Mouse (Mus musculus) liver, embryonic 15.5 days (tissue): ENCODE measurements around the gene Pla1a. TPM values are rescaled to one million over a fixed set of nuclear protein-coding genes. Genes with fewer than 3 reads are reported as not detected.
"Not testable (repeated sequence)": the region's sequence is repeated elsewhere in the genome, so short reads cannot be mapped to it uniquely, and the experiment has no call there.

ENCODE experiments used
- ATAC-seq: fragments of 200-750 bp; cut with Nextera tagmentation; 2 replicates; pipeline ENCODE4 v1.8.0; 2017; ENCODE audit warnings: moderate number of reproducible peaks, mild to moderate bottlenecking, moderate library complexity; ENCODE audit not compliant: insufficient read depth
- H3K27ac ChIP-seq: fragments of 300-500 bp; sonication (generic); replicated peaks from 2 replicates; pipeline ENCODE4 v1.5.1; 2015; ENCODE audit warnings: mild to moderate bottlenecking, inconsistent platforms
- H3K27me3 ChIP-seq: fragments of 300-500 bp; sonication (generic); 2 replicates; pipeline ENCODE4 v1.6.1; 2015; ENCODE audit warnings: mild to moderate bottlenecking, inconsistent platforms
- H3K36me3 ChIP-seq: fragments of 300-500 bp; sonication (generic); replicated peaks from 2 replicates; pipeline ENCODE4 v1.6.1; 2015; ENCODE audit warnings: moderate library complexity, mild to moderate bottlenecking, inconsistent platforms
- H3K4me1 ChIP-seq: fragments of 300-500 bp; sonication (generic); replicated peaks from 2 replicates; pipeline ENCODE4 v1.6.1; 2015; ENCODE audit warnings: inconsistent platforms
- H3K4me2 ChIP-seq: fragments of 300-500 bp; sonication (generic); 2 replicates; pipeline ENCODE4 v1.6.1; 2015; ENCODE audit warnings: moderate library complexity, mild to moderate bottlenecking, inconsistent platforms
- H3K4me3 ChIP-seq: fragments of 300-500 bp; sonication (generic); replicated peaks from 2 replicates; pipeline ENCODE4 v1.5.1; 2015; ENCODE audit warnings: mild to moderate bottlenecking, inconsistent platforms
- H3K9ac ChIP-seq: fragments of 300-500 bp; sonication (generic); 2 replicates; pipeline ENCODE4 v1.6.1; 2015; ENCODE audit warnings: moderate library complexity, mild to moderate bottlenecking, inconsistent platforms
- H3K9me3 ChIP-seq: fragments of 300-500 bp; sonication (generic); replicated peaks from 2 replicates; pipeline ENCODE4 v1.6.1; 2016; ENCODE audit warnings: inconsistent platforms
- WGBS: fragments of 180-500 bp; shearing (Covaris S2); methylation state at CpG from one replicate; pipeline ENCODE4 v1.1.7; 2015; ENCODE audit warnings: mixed read lengths; ENCODE audit not compliant: insufficient replicate concordance; 5-methylcytosine and 5-hydroxymethylcytosine counted together
- polyA plus RNA-seq: library from polyadenylated mRNA; unstranded; fragments of >200 nt; fragmentation: Nextera tagmentation; extraction: Ambion mirVana; gene quantifications from 2 replicates; pipeline ENCODE4 v1.2.1, GENCODE M21; 2015

Pla1a gene
- 27.2 and 30.5 TPM in 2 replicates for polyA plus RNA-seq

DNA sequence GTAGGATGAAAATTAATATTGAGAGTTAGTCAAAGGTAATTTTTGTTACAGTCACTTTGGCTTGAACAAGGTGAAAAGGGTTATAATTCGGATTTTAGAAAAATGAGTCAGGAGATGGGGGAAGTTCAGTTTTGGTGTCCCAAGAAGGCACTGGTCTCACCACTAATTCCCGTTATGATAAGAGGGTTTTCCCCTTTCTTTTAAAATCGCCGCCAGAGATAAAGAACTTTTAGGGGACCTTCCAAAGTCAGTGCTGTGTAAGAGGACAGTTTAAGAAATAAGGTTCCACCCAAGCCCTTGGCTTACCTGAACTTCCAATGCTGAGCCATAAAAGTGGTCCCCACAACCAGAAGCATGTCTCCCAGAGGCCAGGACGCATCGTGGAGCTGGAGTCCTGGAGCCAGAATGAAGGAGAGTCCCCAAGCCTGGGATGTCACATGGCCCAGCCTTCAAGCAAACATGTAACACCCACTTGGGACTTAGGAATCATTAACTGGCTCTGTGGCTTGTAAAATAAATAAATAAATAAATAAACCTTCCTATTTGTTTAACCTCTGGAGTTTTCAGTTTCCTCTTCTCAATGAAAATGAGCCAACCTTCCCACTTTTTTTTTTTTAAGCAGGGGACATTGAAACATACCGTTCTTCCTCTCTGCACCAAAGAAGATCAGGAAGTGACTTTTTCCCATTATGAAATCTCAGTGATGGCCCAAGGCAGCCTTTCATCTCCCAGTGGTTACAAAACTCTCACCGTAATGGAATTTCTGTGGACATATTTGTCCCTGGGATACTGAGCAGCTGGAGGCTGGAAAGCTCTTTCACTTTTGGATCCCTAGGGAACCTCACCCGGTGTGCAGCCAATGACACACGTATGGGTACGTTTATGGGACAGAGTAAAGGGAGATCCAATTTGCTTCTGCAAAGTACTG is at the start of gene Pla1a:
Gene Pla1a, minus strand, starts transcription at position 648 of the 928 bp plus-strand sequence.
- H3K9ac ChIP-seq: peak within 1 kb of the TSS; percentile 3; the same call in 1 of the 2 replicates
- peak within 1 kb of the TSS; percentile 14 for H3K27ac ChIP-seq
- no peaks in the 10 kb centered on the region for H3K36me3 ChIP-seq
- H3K4me3 ChIP-seq: peak within 1 kb of the TSS; percentile 26
- WGBS: 49% methylated on average over 11 of the region's 11 CpGs
- peaks cover 22% of the 10 kb centered on the region; the same call in 1 of the 2 replicates for H3K4me1 ChIP-seq
- H3K9me3 ChIP-seq: no peaks in the 10 kb centered on the region
- H3K27me3 ChIP-seq: no peaks in the 10 kb centered on the region
- ATAC-seq: peak; percentile 49
- H3K4me2 ChIP-seq: peak within 1 kb of the TSS; percentile 42

DNA sequence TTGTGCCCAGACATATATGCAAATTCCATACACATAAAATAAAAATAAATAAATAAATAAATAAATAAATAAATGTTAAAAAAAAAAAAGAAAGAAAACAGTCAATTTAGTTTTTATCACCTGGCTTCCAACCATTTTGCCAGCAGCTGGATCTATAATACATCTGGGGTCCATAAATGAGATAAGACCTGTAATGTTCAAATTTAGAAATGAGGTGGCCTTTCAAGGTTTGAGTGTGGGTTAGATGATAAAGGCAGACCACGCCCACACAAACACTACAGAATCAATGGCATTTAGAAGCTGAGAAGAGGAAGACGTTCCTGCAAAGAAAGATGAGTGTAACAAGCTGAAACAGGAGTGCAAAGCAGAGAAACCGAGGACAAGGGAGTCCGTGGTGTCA is 48.4 kb upstream of the Pla1a start:
- H3K4me1 ChIP-seq: peaks cover 44% of the 10 kb centered on the region
- H3K36me3 ChIP-seq: no peaks in the 10 kb centered on the region
- H3K9ac ChIP-seq: no peak overlapping the region
- H3K27ac ChIP-seq: no peak overlapping the region; the same call in 1 of the 2 replicates
- 0 out of 2 replicates have a peak, but pooled peaks have one; percentile 41 for ATAC-seq
- no peaks in the 10 kb centered on the region for H3K9me3 ChIP-seq
- H3K4me3 ChIP-seq: no peak overlapping the region
- WGBS: 34% methylated on average over 4 of the region's 4 CpGs
- H3K4me2 ChIP-seq: peak overlapping the region; percentile 41
- peaks cover 39% of the 10 kb centered on the region for H3K27me3 ChIP-seq

DNA sequence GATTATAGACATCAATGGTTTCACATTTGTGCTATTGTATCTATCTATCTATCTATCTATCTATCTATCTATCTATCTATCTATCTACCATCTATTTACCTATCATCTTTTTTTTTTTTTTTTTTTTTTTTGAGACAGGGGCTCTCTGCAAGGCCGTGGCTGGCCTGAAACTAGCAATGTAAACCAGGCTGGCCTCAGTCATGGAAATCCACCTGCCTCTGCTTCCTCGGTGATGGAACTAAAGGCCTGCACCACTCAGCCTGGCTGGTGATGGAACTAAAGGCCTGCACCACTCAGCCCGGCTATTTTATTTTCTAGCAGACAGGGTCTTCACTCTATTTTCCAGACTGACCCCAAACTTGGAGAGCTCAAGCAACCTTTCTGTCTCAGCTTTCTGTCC is 45.4 kb upstream of the Pla1a start:
- no peak for ATAC-seq
- Histone ChIP-seq H3K36me3 (no peaks in the 10 kb centered on the region), H3K4me3 (no peak overlapping the region), H3K27me3 (peaks cover 11% of the 10 kb centered on the region), H3K9ac (no peak overlapping the region), H3K4me2 (no peak overlapping the region), H3K27ac (no peak overlapping the region), H3K4me1 (peaks cover 56% of the 10 kb centered on the region), H3K9me3 (no peaks in the 10 kb centered on the region)
- WGBS: 83% methylated on average over 3 of the region's 3 CpGs

DNA sequence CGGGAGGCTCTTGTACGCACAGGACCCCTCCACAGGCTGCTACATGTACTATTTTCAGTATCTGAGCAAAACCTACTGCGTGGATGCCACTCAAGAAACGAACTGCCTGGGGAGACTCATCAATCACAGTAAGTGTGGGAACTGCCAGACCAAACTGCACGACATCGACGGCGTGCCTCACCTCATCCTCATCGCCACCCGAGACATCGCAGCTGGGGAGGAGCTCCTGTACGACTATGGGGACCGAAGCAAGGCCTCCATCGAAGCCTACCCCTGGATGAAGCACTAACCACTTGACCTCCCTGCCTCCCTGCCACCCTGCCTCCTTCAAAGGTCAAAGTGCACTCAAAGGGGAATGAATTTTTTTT is 44.3 kb upstream of the Pla1a start:
- Histone ChIP-seq H3K9ac (0 out of 2 replicates have a peak overlapping the region, but pooled peaks have one; percentile 51), H3K4me1 (peaks cover 56% of the 10 kb centered on the region), H3K4me3 (peak overlapping the region; percentile 59), H3K4me2 (peak overlapping the region; percentile 88)
- not testable (repeated sequence) for H3K9me3 ChIP-seq, ATAC-seq, H3K27ac ChIP-seq, H3K36me3 ChIP-seq, H3K27me3 ChIP-seq
- 53% methylated on average over 14 of the region's 14 CpGs for WGBS

DNA sequence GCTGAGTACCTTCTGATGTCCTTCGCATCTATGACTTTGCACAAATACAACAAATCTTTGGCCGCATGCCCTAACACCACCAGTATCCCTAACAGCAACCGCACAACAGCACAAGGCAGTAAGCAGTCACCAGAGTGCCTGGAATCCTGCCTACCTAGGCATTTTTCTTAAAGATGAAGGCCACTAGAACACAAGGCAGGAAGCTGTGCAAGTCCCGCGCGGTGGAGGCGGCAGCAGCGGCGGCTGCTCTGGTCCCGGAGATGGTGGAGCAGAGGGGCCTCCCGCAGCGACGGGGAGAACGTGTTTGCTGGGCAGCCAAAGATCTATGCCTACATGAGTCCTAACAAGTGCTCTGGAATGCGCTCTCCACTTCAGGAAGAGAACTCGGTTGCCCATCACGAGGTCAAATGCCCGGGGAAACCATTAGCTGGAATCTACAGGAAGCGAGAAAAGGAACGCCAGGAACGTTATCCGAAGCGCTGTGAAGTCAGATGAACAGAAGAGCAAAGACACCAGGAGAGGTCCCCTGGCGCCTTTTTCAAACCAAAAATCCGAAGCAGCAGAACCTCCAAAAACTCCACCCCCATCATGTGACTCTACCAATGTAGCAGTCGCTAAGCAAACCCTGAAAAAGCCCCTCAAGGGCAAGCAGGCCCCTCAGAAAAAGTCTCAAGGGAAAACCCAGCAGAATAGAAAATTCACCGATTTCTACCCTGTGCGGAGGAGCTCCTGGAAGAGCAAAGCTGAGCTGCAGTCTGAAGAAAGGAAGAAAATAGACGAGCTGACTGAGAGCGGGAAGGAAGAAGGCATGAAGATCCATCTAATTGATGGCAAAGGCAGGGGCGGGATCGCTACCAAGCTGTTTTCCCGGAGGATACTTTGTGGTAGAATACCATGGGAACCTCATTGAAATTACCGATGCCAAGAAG is 43.6 kb upstream of the Pla1a start:
- peak overlapping the region; percentile 88 for H3K4me2 ChIP-seq
- ATAC-seq: peak; percentile 30; the same call in 1 of the 2 replicates
- peak overlapping the region; percentile 53; the same call in 1 of the 2 replicates for H3K27ac ChIP-seq
- H3K27me3 ChIP-seq: no peaks in the 10 kb centered on the region
- H3K36me3 ChIP-seq: no peaks in the 10 kb centered on the region
- H3K4me3 ChIP-seq: peak overlapping the region; percentile 59
- peak overlapping the region; percentile 51 for H3K9ac ChIP-seq
- no peaks in the 10 kb centered on the region for H3K9me3 ChIP-seq
- H3K4me1 ChIP-seq: peaks cover 56% of the 10 kb centered on the region
- WGBS: 8% methylated on average over 34 of the region's 34 CpGs

DNA sequence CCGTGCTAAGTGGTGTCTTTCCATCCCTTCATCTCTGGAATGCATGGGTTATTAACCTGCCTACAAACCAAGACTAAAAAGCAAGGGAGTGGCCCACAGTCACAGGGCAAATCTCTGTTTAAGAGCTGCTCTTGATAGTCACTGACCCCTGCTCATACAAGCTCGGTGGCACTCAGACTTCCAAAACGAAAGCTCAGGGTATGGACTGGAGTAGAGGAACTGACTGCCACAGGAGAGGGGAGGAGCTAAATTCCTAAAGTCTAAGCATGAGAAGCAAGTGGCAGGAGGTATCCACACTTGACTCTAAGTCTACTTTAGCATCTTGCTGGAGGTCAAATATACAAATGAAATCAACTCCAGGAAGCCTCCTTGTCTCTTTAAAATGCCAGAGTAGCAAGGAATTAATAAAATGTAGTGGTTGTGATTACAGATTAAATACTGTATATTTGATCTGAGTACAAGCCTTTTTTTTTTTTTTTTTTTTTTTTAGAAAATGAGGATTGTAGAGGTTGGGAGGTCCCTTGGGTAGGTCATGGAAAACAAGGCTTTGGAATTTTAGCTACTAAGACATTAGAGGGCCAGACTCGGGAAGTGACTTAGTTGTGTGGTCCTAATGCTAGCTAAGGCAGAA is 42.9 kb upstream of the Pla1a start:
- Histone ChIP-seq H3K4me3 (peak overlapping the region; percentile 59; the same call in 1 of the 2 replicates), H3K4me2 (peak overlapping the region; percentile 88), H3K27me3 (no peaks in the 10 kb centered on the region), H3K9ac (peak overlapping the region; percentile 51; the same call in 1 of the 2 replicates), H3K9me3 (no peaks in the 10 kb centered on the region), H3K36me3 (no peaks in the 10 kb centered on the region), H3K4me1 (peaks cover 49% of the 10 kb centered on the region), H3K27ac (no peak overlapping the region)
- 32% methylated on average over 4 of the region's 4 CpGs for WGBS
- no peak for ATAC-seq

GRCm38 (mm10) chr16:38474677-38475286 is 41.8 kb upstream of the Pla1a start:
- no peak for ATAC-seq
- Histone ChIP-seq H3K4me3 (no peak overlapping the region), H3K27ac (no peak overlapping the region), H3K27me3 (no peaks in the 10 kb centered on the region), H3K36me3 (no peaks in the 10 kb centered on the region), H3K9me3 (no peaks in the 10 kb centered on the region), H3K4me1 (peaks cover 45% of the 10 kb centered on the region), H3K9ac (no peak overlapping the region), H3K4me2 (no peak overlapping the region)
- 57% methylated on average over 9 of the region's 9 CpGs for WGBS

- no peak overlapping the region for H3K4me2 ChIP-seq
- peaks cover 48% of the 10 kb centered on the region for H3K4me1 ChIP-seq
- no peaks in the 10 kb centered on the region for H3K9me3 ChIP-seq
- H3K27me3 ChIP-seq: no peaks in the 10 kb centered on the region
- no peak overlapping the region for H3K9ac ChIP-seq
- no peak for ATAC-seq
- 29% methylated on average over 5 of the region's 5 CpGs for WGBS
- no peak overlapping the region for H3K27ac ChIP-seq
- no peak overlapping the region for H3K4me3 ChIP-seq
- H3K36me3 ChIP-seq: no peaks in the 10 kb centered on the region
These were observed 40.7 kb upstream of the Pla1a start for GRCm38 (mm10) chr16:38473661-38474060.

GRCm38 (mm10) chr16:38472507-38472873 is 39.5 kb upstream of the Pla1a start:
- Histone ChIP-seq H3K9me3 (no peaks in the 10 kb centered on the region), H3K9ac (no peak overlapping the region), H3K4me1 (peaks cover 60% of the 10 kb centered on the region), H3K27me3 (no peaks in the 10 kb centered on the region), H3K27ac (no peak overlapping the region), H3K4me2 (no peak overlapping the region), H3K4me3 (no peak overlapping the region), H3K36me3 (no peaks in the 10 kb centered on the region)
- WGBS: 31% methylated on average over 5 of the region's 5 CpGs
- ATAC-seq: peak; percentile 61
